Mouse (Mus musculus) liver, postnatal 0 days (tissue): ENCODE measurements around the gene Fhdc1.

Source experiments
- CTCF ChIP-seq: sonication (generic); IDR thresholded peaks from 2 replicates; pipeline ENCODE4 v1.5.1; 2016; ENCODE audit warnings: antibody characterized with exemption, low read depth
- EP300 ChIP-seq: IDR thresholded peaks from 2 replicates; pipeline ENCODE4 v1.6.1; 2016; ENCODE audit warnings: antibody characterized with exemption, low read depth, mild to moderate bottlenecking

DNA sequence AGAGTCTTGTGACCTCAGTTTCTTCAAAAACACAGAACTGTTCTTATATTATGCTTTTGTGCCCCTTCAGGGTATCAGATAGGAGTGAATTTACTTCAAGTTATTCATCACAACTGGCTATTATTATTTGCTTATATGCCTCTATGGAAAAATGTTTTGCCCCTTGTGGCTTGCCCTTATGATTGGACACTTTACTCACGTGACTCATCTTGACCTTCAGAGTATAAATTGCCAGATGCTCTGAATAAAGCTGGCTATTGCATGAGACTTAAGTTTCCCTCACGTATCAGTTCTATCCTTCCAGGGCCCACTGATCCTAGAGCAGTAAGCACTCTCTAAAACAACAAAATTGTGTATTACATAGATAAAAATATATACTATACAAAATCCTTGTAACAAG lies 21.9 kb upstream of the Fhdc1 start:
- TF ChIP-seq CTCF (no peak), EP300 (no peak)
